Mouse (Mus musculus) heart, adult 2 months (tissue): ENCODE results near the gene Endov.

Experiments used
- CTCF ChIP-seq: fragments of 200-600 bp; IDR thresholded peaks from 2 replicates; pipeline ENCODE4 v1.8.1; 2022; ENCODE audit warnings: antibody characterized with exemption, mild to moderate bottlenecking, moderate library complexity
- EP300 ChIP-seq: fragments of 200-500 bp; IDR thresholded peaks from 2 replicates; pipeline ENCODE4 v1.6.1; 2011; ENCODE audit warnings: low read depth, low read length, control low read depth; ENCODE audit not compliant: insufficient read depth
- POLR2A ChIP-seq: fragments of 200-500 bp; IDR thresholded peaks from 2 replicates; pipeline ENCODE4 v1.6.1; 2011; ENCODE audit warnings: mild to moderate bottlenecking, low read depth, low read length, control low read depth; ENCODE audit not compliant: insufficient read depth

DNA sequence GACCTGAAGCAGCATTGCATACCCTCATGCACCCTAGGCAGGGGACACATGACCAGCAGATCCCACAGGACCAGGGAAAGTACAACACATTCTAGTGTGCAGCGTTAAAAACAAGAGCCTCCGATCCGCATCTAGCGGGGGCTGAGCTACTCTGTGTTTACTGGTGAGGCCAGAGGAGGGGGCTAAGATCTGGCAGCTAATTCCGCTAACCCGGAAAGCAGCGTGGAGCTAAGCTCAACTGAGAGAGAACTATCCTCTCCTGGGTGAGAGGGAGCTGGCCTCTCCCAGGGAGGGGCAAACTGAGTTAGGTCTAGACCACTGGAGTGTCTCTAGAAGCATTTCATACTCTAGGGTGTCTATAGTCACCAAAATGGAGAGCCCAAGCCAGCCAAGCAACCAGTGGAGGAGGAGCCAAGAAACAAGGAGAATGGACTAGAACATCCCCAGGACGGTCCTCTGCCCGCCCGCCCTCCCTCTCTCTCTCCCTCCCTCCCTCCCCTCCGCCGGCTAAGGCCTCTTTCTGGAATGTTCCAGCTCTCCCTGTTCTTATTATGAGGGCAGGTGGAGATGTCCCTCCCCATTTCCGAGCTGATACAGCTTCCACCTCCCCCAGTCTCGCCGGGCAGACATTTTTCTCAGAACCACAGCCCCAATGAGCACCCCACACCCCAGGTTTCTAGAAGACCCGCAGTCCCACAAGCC, 52.8 kb downstream of the Endov start:
- no peak for TF ChIP-seq CTCF
- TF ChIP-seq EP300: no peak
- TF ChIP-seq POLR2A: no peak
